Mouse (Mus musculus) liver (tissue): Measurements from ENCODE around the gene BC055324.
A peak's percentile ranks its signal among the peaks of the same experiment; 100 is the strongest.
"Not testable (repeated sequence)": the region's sequence is repeated elsewhere in the genome, so short reads cannot be mapped to it uniquely, and the experiment has no call there.

Source experiments
- DNase-seq: peaks from one replicate; pipeline ENCODE4 v3.0.0-alpha.2; 2020; ENCODE audit warnings: mixed read lengths

BC055324 gene

GRCm38 (mm10) chr1:163994721-163995608 lies at the start of gene BC055324, which contains the start of gene Mettl18:
Gene BC055324, minus strand, starts transcription at chr1:163994796.
Gene Mettl18, plus strand, starts transcription at chr1:163994889.
- peak; percentile 92 for DNase-seq

GRCm38 (mm10) chr1:164043549-164043948 lies 49.0 kb upstream of the BC055324 start:
- no peak for DNase-seq

- no peak for DNase-seq
Observed at GRCm38 (mm10) chr1:164040385-164041135, 46.0 kb upstream of the BC055324 start.

- DNase-seq: no peak
Observed at GRCm38 (mm10) chr1:164027416-164027815, 32.8 kb upstream of the BC055324 start.

- DNase-seq: no peak
Observed at GRCm38 (mm10) chr1:164025685-164026084, 31.1 kb upstream of the BC055324 start.

- not testable (repeated sequence) for DNase-seq
Observed at GRCm38 (mm10) chr1:164022106-164022505, 27.5 kb upstream of the BC055324 start.

GRCm38 (mm10) chr1:164020746-164021145 lies 26.1 kb upstream of the BC055324 start:
- DNase-seq: not testable (repeated sequence)

GRCm38 (mm10) chr1:164019789-164020188 lies 25.2 kb upstream of the BC055324 start:
- DNase-seq: no peak

- DNase-seq: no peak
Observed at GRCm38 (mm10) chr1:164018221-164018896, 23.8 kb upstream of the BC055324 start.

- DNase-seq: no peak
Observed at GRCm38 (mm10) chr1:164014616-164015015, 20.0 kb upstream of the BC055324 start.

- DNase-seq: peak; percentile 25
Observed at GRCm38 (mm10) chr1:164009235-164009634, 14.6 kb upstream of the BC055324 start.

GRCm38 (mm10) chr1:164004311-164004710 lies 9.7 kb upstream of the BC055324 start:
- DNase-seq: no peak

- DNase-seq: no peak
Observed at GRCm38 (mm10) chr1:164001831-164002452, 7.3 kb upstream of the BC055324 start.

GRCm38 (mm10) chr1:163995609-163995913 lies 965 bp upstream of the BC055324 start:
- no peak for DNase-seq

GRCm38 (mm10) chr1:163994173-163994720 lies 349 bp downstream of the BC055324 start:
- no peak for DNase-seq

- no peak for DNase-seq
Observed at GRCm38 (mm10) chr1:163992371-163992770, 2.2 kb downstream of the BC055324 start.

GRCm38 (mm10) chr1:163976515-163976914 lies 18.1 kb downstream of the BC055324 start:
- no peak for DNase-seq

- DNase-seq: no peak
Observed at GRCm38 (mm10) chr1:163975088-163975487, 19.5 kb downstream of the BC055324 start.

GRCm38 (mm10) chr1:163974471-163974870 lies 20.1 kb downstream of the BC055324 start:
- DNase-seq: no peak

GRCm38 (mm10) chr1:163964008-163964689 lies 30.4 kb downstream of the BC055324 start:
- no peak for DNase-seq

GRCm38 (mm10) chr1:163958036-163958435 lies 36.6 kb downstream of the BC055324 start:
- DNase-seq: no peak

GRCm38 (mm10) chr1:163953396-163953795 lies 41.2 kb downstream of the BC055324 start:
- DNase-seq: no peak
